ENCODE assay signal across 21 mouse cellular contexts in the genomic region with DNA sequence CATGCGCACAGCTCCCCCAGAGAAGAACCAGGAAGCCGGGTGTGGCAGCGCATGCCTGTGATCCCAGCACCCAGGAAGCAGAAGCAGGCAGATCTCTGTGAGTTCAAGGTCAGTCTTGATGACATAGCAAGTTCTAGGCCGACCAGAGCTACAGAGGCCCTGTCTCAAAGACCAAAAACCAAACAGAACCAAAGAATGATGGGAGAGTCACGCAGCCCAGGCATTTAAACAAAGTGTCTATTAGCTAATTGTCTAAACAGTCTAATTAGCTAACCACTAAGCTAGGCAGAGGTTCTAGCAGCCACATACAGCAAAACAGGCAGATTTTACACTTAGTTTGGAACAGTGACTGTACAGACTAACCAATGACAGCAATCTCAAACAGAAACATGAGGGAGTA. TPM values are rescaled to one million over a fixed set of nuclear protein-coding genes. Genes with fewer than 3 reads are reported as not detected.
A peak's percentile ranks its signal among the peaks of the same experiment; 100 is the strongest.
DNase-seq lines count a peak whose midpoint lies in the region; ATAC-seq lines count a peak whose summit lies in the region.
"Had no signal": no experiment of that assay in that cellular context is flagged by ENCODE, and none has a peak within 500 bp of the region (broad histone marks: within the 10 kb centered on the region; RNA-seq: fewer than 3 reads in every experiment).

No protein-coding gene starts in this region.

- H3K36me3 ChIP-seq in heart, embryonic 10.5 days = no peaks in the 10 kb centered on the region
- no peaks in the 10 kb centered on the region for H3K36me3 ChIP-seq in heart, embryonic 11.5 days (ENCODE audit: control insufficient read depth, insufficient read depth, low read length)
- no peaks in the 10 kb centered on the region for H3K36me3 ChIP-seq in midbrain, embryonic 11.5 days (ENCODE audit: control insufficient read depth, insufficient read depth, low read length)
- H3K36me3 ChIP-seq in midbrain, embryonic 10.5 days = no peaks in the 10 kb centered on the region
- H3K36me3 ChIP-seq: G1E had no signal

- 91% methylated on average over 5 of the region's 5 CpGs for WGBS in heart, embryonic 10.5 days
- WGBS in heart, embryonic 11.5 days (ENCODE audit: insufficient replicate concordance) = 91% methylated on average over 5 of the region's 5 CpGs
- 91% methylated on average over 5 of the region's 5 CpGs for WGBS in midbrain, embryonic 11.5 days
- 91% methylated on average over 5 of the region's 5 CpGs for WGBS in midbrain, embryonic 10.5 days

- no peak overlapping the region for H3K4me2 ChIP-seq in heart, embryonic 11.5 days
- H3K4me2 ChIP-seq in midbrain, embryonic 11.5 days = no peak overlapping the region

- no peaks in the 10 kb centered on the region for H3K27me3 ChIP-seq in heart, embryonic 10.5 days (ENCODE audit: insufficient read depth, poor library complexity, severe bottlenecking)
- no peaks in the 10 kb centered on the region for H3K27me3 ChIP-seq in heart, embryonic 11.5 days (ENCODE audit: control insufficient read depth, insufficient read depth, low read length)
- no peaks in the 10 kb centered on the region for H3K27me3 ChIP-seq in midbrain, embryonic 11.5 days (ENCODE audit: control insufficient read depth, insufficient read depth, low read length)
- H3K27me3 ChIP-seq in midbrain, embryonic 10.5 days (ENCODE audit: low read depth, poor library complexity, severe bottlenecking) = no peaks in the 10 kb centered on the region
- H3K27me3 ChIP-seq: CH12.LX had no signal

- DNase-seq in heart, adult 11 months = peak; percentile 68
- no peak for DNase-seq in heart, adult 8-10 months (ENCODE audit: low spot score)
- peak; percentile 46 for DNase-seq in heart, embryonic 10.5 days (ENCODE audit: low spot score)
- DNase-seq in midbrain, embryonic 11.5 days (ENCODE audit: low spot score, missing footprints) = peak; percentile 76
- DNase-seq in midbrain, embryonic 10.5 days (ENCODE audit: low spot score) = no peak
- DNase-seq: adrenal gland, adult 2 months; adrenal gland, adult 8-10 months; adrenal gland, postnatal 10 days; adrenal gland, postnatal 14 days; adrenal gland, postnatal 25 days; adrenal gland, postnatal 36 days; B cell, adult 2 months; cerebellum, adult 11 months; cerebellum, adult 11-12 months; cerebellum, adult 18-20 months had no signal

- no peak overlapping the region for H3K9ac ChIP-seq in heart, embryonic 11.5 days (ENCODE audit: low read depth, low read length)
- H3K9ac ChIP-seq in midbrain, embryonic 11.5 days (ENCODE audit: low read length) = no peak overlapping the region

- no peak overlapping the region for H3K4me3 ChIP-seq in heart, embryonic 10.5 days
- H3K4me3 ChIP-seq in heart, embryonic 11.5 days (ENCODE audit: low read depth, low read length) = no peak overlapping the region
- H3K4me3 ChIP-seq in midbrain, embryonic 11.5 days (ENCODE audit: low read depth, low read length) = no peak overlapping the region
- no peak overlapping the region for H3K4me3 ChIP-seq in midbrain, embryonic 10.5 days

- H3K4me1 ChIP-seq in heart, embryonic 10.5 days = no peaks in the 10 kb centered on the region
- H3K4me1 ChIP-seq in heart, embryonic 11.5 days (ENCODE audit: control insufficient read depth, insufficient read depth, low read length) = no peaks in the 10 kb centered on the region
- 0 out of 2 replicates have a peak, but pooled peaks cover 2% of the 10 kb centered on the region for H3K4me1 ChIP-seq in midbrain, embryonic 11.5 days (ENCODE audit: control insufficient read depth, insufficient read depth, low read length)
- H3K4me1 ChIP-seq in midbrain, embryonic 10.5 days = peaks cover 15% of the 10 kb centered on the region

- no peak for ATAC-seq in heart, embryonic 11.5 days (replicated peaks; ENCODE audit: insufficient number of reproducible peaks, low FRiP score, low TSS enrichment)
- ATAC-seq in midbrain, embryonic 11.5 days (ENCODE audit: low FRiP score) = no peak
- ATAC-seq: activated CD4-positive, CD25-positive, alpha-beta regulatory T cell, adult 4 months; CD4-positive, CD25-positive, alpha-beta regulatory T cell, adult 4 months; Patski had no signal

- no peaks in the 10 kb centered on the region for H3K9me3 ChIP-seq in heart, embryonic 10.5 days
- H3K9me3 ChIP-seq in heart, embryonic 11.5 days (replicated peaks; ENCODE audit: control insufficient read depth, low read length) = no peaks in the 10 kb centered on the region
- H3K9me3 ChIP-seq in midbrain, embryonic 11.5 days (ENCODE audit: control insufficient read depth, low read length) = no peaks in the 10 kb centered on the region
- no peaks in the 10 kb centered on the region for H3K9me3 ChIP-seq in midbrain, embryonic 10.5 days (replicated peaks)
- H3K9me3 ChIP-seq: G1E had no signal

- H3K27ac ChIP-seq in heart, embryonic 10.5 days = no peak overlapping the region
- H3K27ac ChIP-seq in heart, embryonic 11.5 days (ENCODE audit: low read depth, low read length) = no peak overlapping the region
- no peak overlapping the region for H3K27ac ChIP-seq in midbrain, embryonic 11.5 days (ENCODE audit: low read depth, low read length)
- H3K27ac ChIP-seq in midbrain, embryonic 10.5 days (replicated peaks) = no peak overlapping the region

RNA-seq across cellular contexts. Expression of gene Cep83, which starts 56.2 kb away (rescaled TPM):
- total RNA-seq in heart, adult 8-10 months (2022) = 10 to 100 TPM; 18.3 to 21.4 (median 20.2) TPM
- polyA plus RNA-seq in heart, embryonic 10.5 days (2016; fragmentation: Nextera tagmentation; extraction: Ambion mirVana) = 18.1 and 19.6 TPM in 2 replicates
- 20.3 and 20.7 TPM in 2 replicates for polyA plus RNA-seq in heart, embryonic 11.5 days (2014; fragmentation: Nextera tagmentation; extraction: Ambion mirVana)
- polyA plus RNA-seq in midbrain, embryonic 11.5 days (2014; fragmentation: Nextera tagmentation; extraction: Ambion mirVana) = 23.0 and 23.2 TPM in 2 replicates
- polyA plus RNA-seq in midbrain, embryonic 10.5 days (2016; fragmentation: Nextera tagmentation; extraction: Ambion mirVana) = 17.2 and 17.5 TPM in 2 replicates

Comparison
In these comparisons a context has a peak if more than half of its experiments do, and no peak if none do; other contexts are left out.
1. DNase-seq: peak in heart, adult 11 months (single experiment), heart, embryonic 10.5 days (single experiment) and midbrain, embryonic 11.5 days (single experiment); none in heart, adult 8-10 months (single experiment) and midbrain, embryonic 10.5 days (single experiment).